Mouse (Mus musculus) embryonic facial prominence, embryonic 14.5 days (tissue): ENCODE results near the gene Klhl5. TPM values are rescaled to one million over a fixed set of nuclear protein-coding genes. Genes with fewer than 3 reads are reported as not detected.

Experiments
- ATAC-seq: fragments of 200-750 bp; cut with Nextera tagmentation; 2 replicates; pipeline ENCODE4 v1.8.0; 2017; ENCODE audit warnings: low read depth, moderate number of reproducible peaks, moderate TSS enrichment
- DNase-seq: peaks from one replicate; pipeline ENCODE4 v3.0.0-alpha.2; 2015; ENCODE audit warnings: low spot score
- H3K27ac ChIP-seq: fragments of 300-500 bp; sonication (generic); replicated peaks from 2 replicates; pipeline ENCODE4 v1.5.1; 2014; ENCODE audit warnings: low read depth, mild to moderate bottlenecking, low read length, moderate library complexity
- H3K27me3 ChIP-seq: fragments of 300-500 bp; sonication (generic); replicated peaks from 2 replicates; pipeline ENCODE4 v1.6.1; 2014; ENCODE audit warnings: low read length; ENCODE audit not compliant: control insufficient read depth, insufficient read depth
- H3K36me3 ChIP-seq: fragments of 300-500 bp; sonication (generic); 2 replicates; pipeline ENCODE4 v1.6.1; 2014; ENCODE audit warnings: low read length, mixed read lengths; ENCODE audit not compliant: control insufficient read depth, insufficient read depth
- H3K4me1 ChIP-seq: fragments of 300-500 bp; sonication (generic); 2 replicates; pipeline ENCODE4 v1.6.1; 2014; ENCODE audit warnings: antibody characterized with exemption, low read length; ENCODE audit not compliant: control insufficient read depth, insufficient read depth
- H3K4me2 ChIP-seq: fragments of 300-500 bp; sonication (generic); 2 replicates; pipeline ENCODE4 v1.6.1; 2014; ENCODE audit warnings: low read depth, mild to moderate bottlenecking, low read length, moderate library complexity, mixed read lengths
- H3K4me3 ChIP-seq: fragments of 300-500 bp; sonication (generic); 2 replicates; pipeline ENCODE4 v1.5.1; 2014; ENCODE audit warnings: low read depth, mild to moderate bottlenecking, low read length
- H3K9ac ChIP-seq: fragments of 300-500 bp; sonication (generic); 2 replicates; pipeline ENCODE4 v1.6.1; 2014; ENCODE audit warnings: low read depth, mild to moderate bottlenecking, low read length, moderate library complexity, mixed read lengths
- H3K9me3 ChIP-seq: fragments of 300-500 bp; sonication (generic); 2 replicates; pipeline ENCODE4 v1.6.1; 2016; ENCODE audit warnings: low read length; ENCODE audit not compliant: control insufficient read depth
- WGBS: fragments of 180-500 bp; shearing (Covaris S2); extraction: QIAGEN DNeasy Blood & Tissue Kit; methylation state at CpG from one replicate; pipeline ENCODE4 v1.1.7; 2014; 5-methylcytosine and 5-hydroxymethylcytosine counted together
- polyA plus RNA-seq: library from polyadenylated mRNA; unstranded; fragments of >200 nt; fragmentation: Nextera tagmentation; extraction: Ambion mirVana; gene quantifications from 2 replicates; pipeline ENCODE4 v1.2.1, GENCODE M21; 2014

Gene Klhl5
- polyA plus RNA-seq, 1 experiment from 2014 or later: 26.3 TPM

- Histone ChIP-seq H3K9me3 (no peaks in the 10 kb centered on the region), H3K36me3 (peaks cover 34% of the 10 kb centered on the region), H3K4me3 (no peak overlapping the region), H3K4me2 (no peak overlapping the region), H3K9ac (no peak overlapping the region), H3K27ac (no peak overlapping the region), H3K27me3 (no peaks in the 10 kb centered on the region), H3K4me1 (no peaks in the 10 kb centered on the region)
- DNase-seq (peak; percentile 26), ATAC-seq (no peak)
- 72% methylated on average over 22 of the region's 22 CpGs for WGBS
Measured at GRCm38 (mm10) chr5:65157412-65158381, 50.4 kb downstream of the Klhl5 start.

- no peak overlapping the region for H3K4me2 ChIP-seq
- H3K4me1 ChIP-seq: no peaks in the 10 kb centered on the region
- DNase-seq (no peak), ATAC-seq (no peak)
- no peak overlapping the region for H3K9ac ChIP-seq
- peaks cover 29% of the 10 kb centered on the region for H3K36me3 ChIP-seq
- H3K4me3 ChIP-seq: no peak overlapping the region
- 86% methylated on average over 20 of the region's 20 CpGs for WGBS
- H3K9me3 ChIP-seq: no peaks in the 10 kb centered on the region
- no peaks in the 10 kb centered on the region for H3K27me3 ChIP-seq
- H3K27ac ChIP-seq: no peak overlapping the region
Measured at GRCm38 (mm10) chr5:65158696-65159305, 51.5 kb downstream of the Klhl5 start.

GRCm38 (mm10) chr5:65163001-65163400, 55.7 kb downstream of the Klhl5 start:
- no peak for DNase-seq
- Histone ChIP-seq H3K27me3 (no peaks in the 10 kb centered on the region), H3K27ac (no peak overlapping the region), H3K4me1 (no peaks in the 10 kb centered on the region), H3K36me3 (peaks cover 37% of the 10 kb centered on the region), H3K4me2 (no peak overlapping the region), H3K4me3 (no peak overlapping the region), H3K9ac (no peak overlapping the region), H3K9me3 (no peaks in the 10 kb centered on the region)
- no peak for ATAC-seq
- WGBS: 64% methylated on average over 5 of the region's 5 CpGs

GRCm38 (mm10) chr5:65163489-65164092, 56.3 kb downstream of the Klhl5 start:
- Histone ChIP-seq H3K27ac (no peak overlapping the region), H3K9me3 (no peaks in the 10 kb centered on the region), H3K9ac (no peak overlapping the region), H3K4me2 (no peak overlapping the region), H3K27me3 (no peaks in the 10 kb centered on the region), H3K36me3 (peaks cover 34% of the 10 kb centered on the region), H3K4me3 (no peak overlapping the region), H3K4me1 (0 out of 2 replicates have a peak, but pooled peaks cover 3% of the 10 kb centered on the region)
- ATAC-seq: no peak
- 74% methylated on average over 17 of the region's 17 CpGs for WGBS
- DNase-seq: no peak

- Histone ChIP-seq H3K36me3 (peaks cover 10% of the 10 kb centered on the region; the same call in 1 of the 2 replicates), H3K4me2 (no peak overlapping the region), H3K27ac (no peak overlapping the region), H3K4me1 (0 out of 2 replicates have a peak, but pooled peaks cover 5% of the 10 kb centered on the region), H3K9ac (no peak overlapping the region), H3K4me3 (no peak overlapping the region), H3K9me3 (no peaks in the 10 kb centered on the region), H3K27me3 (no peaks in the 10 kb centered on the region)
- DNase-seq: no peak
- WGBS: 81% methylated on average over 9 of the region's 9 CpGs
- ATAC-seq: no peak
Measured at GRCm38 (mm10) chr5:65170206-65170605, 62.9 kb downstream of the Klhl5 start.

GRCm38 (mm10) chr5:65175035-65175917, 67.9 kb downstream of the Klhl5 start:
- no peaks in the 10 kb centered on the region for H3K9me3 ChIP-seq
- 62% methylated on average over 26 of the region's 26 CpGs for WGBS
- H3K4me2 ChIP-seq: peak overlapping the region; percentile 32
- peak; percentile 65 for DNase-seq
- H3K4me1 ChIP-seq: peaks cover 9% of the 10 kb centered on the region
- no peaks in the 10 kb centered on the region for H3K27me3 ChIP-seq
- peak; percentile 89 for ATAC-seq
- H3K9ac ChIP-seq: peak overlapping the region; percentile 40; the same call in 1 of the 2 replicates
- H3K27ac ChIP-seq: no peak overlapping the region
- H3K4me3 ChIP-seq: no peak overlapping the region
- H3K36me3 ChIP-seq: no peaks in the 10 kb centered on the region

- peak overlapping the region; percentile 32 for H3K4me2 ChIP-seq
- H3K27me3 ChIP-seq: no peaks in the 10 kb centered on the region
- WGBS: 66% methylated on average over 13 of the region's 13 CpGs
- H3K36me3 ChIP-seq: no peaks in the 10 kb centered on the region
- ATAC-seq: peak; percentile 53; the same call in 1 of the 2 replicates
- H3K9ac ChIP-seq: no peak overlapping the region
- no peak for DNase-seq
- no peak overlapping the region for H3K4me3 ChIP-seq
- no peaks in the 10 kb centered on the region for H3K9me3 ChIP-seq
- H3K27ac ChIP-seq: no peak overlapping the region
- H3K4me1 ChIP-seq: peaks cover 9% of the 10 kb centered on the region
Measured at GRCm38 (mm10) chr5:65175918-65176484, 68.7 kb downstream of the Klhl5 start.
